Mouse (Mus musculus) bone marrow, adult 2 months (tissue): ENCODE data around the gene Slc25a11. TPM values are rescaled to one million over a fixed set of nuclear protein-coding genes. Genes with fewer than 3 reads are reported as not detected.

Source experiments
- H3K27ac ChIP-seq: fragments of 200-500 bp; 2 replicates; pipeline ENCODE4 v1.5.1; 2012; ENCODE audit warnings: low read depth, mild to moderate bottlenecking, control low read depth, inconsistent platforms, low read length; ENCODE audit not compliant: control insufficient read depth, poor library complexity, insufficient read depth
- H3K4me1 ChIP-seq: fragments of 200-500 bp; 2 replicates; pipeline ENCODE4 v1.6.1; 2011; ENCODE audit warnings: low read length; ENCODE audit not compliant: control insufficient read depth, insufficient read depth
- H3K4me3 ChIP-seq: fragments of 200-500 bp; replicated peaks from 2 replicates; pipeline ENCODE3; 2011; ENCODE audit warnings: mild to moderate bottlenecking, low read depth, low read length, control low read depth; ENCODE audit not compliant: control insufficient read depth
- CTCF ChIP-seq: fragments of 200-500 bp; IDR thresholded peaks from 2 replicates; pipeline ENCODE4 v1.5.1; 2011; ENCODE audit warnings: low read length, control low read depth; ENCODE audit not compliant: control insufficient read depth, insufficient read depth
- POLR2A ChIP-seq: fragments of 200-500 bp; IDR thresholded peaks from 2 replicates; pipeline ENCODE4 v1.6.1; 2011; ENCODE audit warnings: low read depth, mild to moderate bottlenecking, control low read depth, low read length, borderline replicate concordance; ENCODE audit not compliant: control insufficient read depth
- WGBS: fragments of 180-500 bp; shearing (Covaris S2); methylation state at CpG from one replicate; pipeline ENCODE4 v1.1.7; 2018; 5-methylcytosine and 5-hydroxymethylcytosine counted together
- polyA plus RNA-seq: library from polyadenylated mRNA; stranded (reverse); fragments of >200 nt; gene quantifications from 2 replicates; pipeline ENCODE4 v1.2.4, GENCODE M21; 2011; ENCODE audit warnings: low replicate concordance; ENCODE audit not compliant: missing spikeins, insufficient read depth, insufficient read length

Gene Slc25a11
- polyA plus RNA-seq, 1 experiment = 49.2 TPM

DNA sequence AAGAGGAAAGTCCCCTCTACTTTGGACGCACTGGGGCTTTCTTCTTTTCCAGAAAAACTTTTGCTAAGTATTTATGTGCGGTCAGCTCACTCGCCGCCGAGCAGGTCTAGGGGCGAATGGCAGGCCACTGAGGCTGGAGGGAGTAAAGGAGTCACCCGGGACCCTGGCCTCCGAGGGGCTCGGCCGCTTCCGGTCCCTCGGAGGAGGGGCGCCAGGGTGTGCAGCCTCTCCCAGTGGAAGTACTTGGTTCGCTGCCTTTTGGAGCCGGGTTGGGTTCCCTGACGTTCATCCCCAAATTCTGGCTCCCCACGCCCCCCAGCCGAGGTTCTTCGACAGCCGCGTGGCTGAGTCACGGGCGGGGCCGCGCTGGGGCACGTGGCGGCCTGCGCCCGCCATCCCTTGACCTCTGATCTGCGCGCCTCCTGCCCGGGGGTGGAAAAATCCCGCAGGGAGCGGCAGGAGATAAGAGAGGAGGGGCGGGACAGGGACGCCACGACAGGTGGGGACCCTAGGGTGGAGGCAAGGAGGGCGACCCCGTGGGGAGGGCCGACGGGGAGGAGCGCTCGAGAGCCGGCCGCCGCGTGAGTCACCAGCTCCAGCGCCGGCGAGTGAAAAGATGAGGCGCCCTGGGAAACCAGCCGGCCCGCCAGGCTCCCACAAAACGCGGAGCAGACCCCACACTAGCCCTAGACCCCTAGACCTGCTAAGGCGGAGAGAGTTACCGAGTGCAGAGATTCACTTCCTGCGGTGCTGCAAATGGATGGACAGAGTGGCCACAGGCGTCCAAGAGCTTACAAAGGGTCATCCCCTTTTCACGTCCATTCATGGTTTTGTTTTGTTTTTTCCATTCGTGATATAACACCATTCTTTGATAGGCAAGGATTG is 8.5 kb upstream of the Slc25a11 start:
- WGBS = 3% methylated on average over 61 of the region's 61 CpGs
- peak overlapping the region; percentile 82 for H3K27ac ChIP-seq
- H3K4me1 ChIP-seq = peaks cover 4% of the 10 kb centered on the region
- TF ChIP-seq POLR2A (peak; percentile 18; the same call in 1 of the 2 replicates), CTCF (no peak)
- H3K4me3 ChIP-seq = peak overlapping the region; percentile 84

DNA sequence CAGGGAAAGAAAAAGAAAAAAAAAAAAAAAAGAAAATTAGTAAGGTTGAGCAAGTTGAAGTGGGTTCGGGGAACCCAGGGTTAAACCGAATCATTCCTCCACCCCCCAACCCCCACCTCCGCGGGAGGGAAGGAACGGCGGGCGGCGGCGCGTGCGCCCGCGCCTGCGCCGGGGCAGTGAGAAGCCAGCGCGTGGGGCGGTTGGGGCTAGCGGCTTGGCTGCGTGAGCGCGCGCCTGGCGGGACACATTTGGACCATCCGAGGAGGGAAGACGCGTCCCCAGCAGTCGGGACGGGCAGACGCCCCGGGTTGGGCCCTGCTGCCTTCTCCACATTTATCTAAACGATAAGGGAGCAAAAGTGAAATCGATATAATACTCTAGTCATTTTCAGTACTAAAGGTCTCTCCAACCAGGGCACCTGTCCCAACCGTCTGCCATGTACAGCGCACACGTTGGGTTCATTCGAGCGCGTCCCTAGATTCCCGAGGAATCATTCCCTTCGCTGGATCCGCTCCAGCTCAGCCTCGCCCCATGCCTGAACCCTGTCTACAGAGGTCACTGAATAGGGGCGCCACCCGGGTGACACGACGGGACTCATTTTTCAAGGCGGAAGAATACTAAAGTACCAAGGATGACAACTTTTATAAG is 7.8 kb upstream of the Slc25a11 start:
- H3K27ac ChIP-seq = peak overlapping the region; percentile 82
- H3K4me1 ChIP-seq = peaks cover 6% of the 10 kb centered on the region
- under 1% methylated on average over 48 of the region's 48 CpGs for WGBS
- peak; percentile 67; the same call in 1 of the 2 replicates for TF ChIP-seq POLR2A
- TF ChIP-seq CTCF = no peak
- H3K4me3 ChIP-seq = peak overlapping the region; percentile 84

DNA sequence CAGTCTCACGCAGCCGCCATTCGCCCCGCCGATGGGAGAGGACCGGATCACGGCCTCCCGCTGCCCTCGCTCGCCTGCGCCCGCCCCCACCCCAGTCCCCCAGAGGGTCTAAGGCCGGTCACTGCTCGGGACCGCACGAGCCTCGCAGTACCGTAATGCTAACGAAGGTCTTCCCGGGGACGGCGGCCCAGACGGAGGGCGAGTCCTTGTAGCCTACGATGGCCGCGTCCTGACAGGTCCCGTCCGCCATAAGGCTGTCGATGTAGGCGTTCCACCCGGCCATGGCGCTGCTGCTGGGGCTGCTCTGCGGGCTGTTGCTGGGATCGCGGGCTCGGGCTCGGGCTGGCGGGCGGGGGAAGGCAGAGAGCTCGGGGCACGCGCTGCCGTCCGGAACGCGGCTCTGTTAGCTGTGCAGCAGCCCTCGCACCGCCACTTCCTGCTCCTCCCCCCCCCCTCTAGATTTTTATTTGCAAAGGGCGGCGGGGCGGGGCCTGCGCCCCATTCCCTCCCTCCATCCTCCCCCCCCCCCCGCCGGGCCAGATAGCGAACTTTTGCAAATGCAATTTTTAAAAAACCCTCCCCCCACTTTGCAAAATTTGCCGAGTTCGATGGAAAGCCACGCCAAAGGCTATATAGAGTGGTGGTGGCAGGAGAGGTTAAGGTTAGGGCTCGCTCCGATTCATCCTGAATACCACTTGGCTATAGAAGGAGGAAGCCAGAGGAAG is 7.1 kb upstream of the Slc25a11 start, which contains the start of gene Pfn1:
Pfn1 (minus strand) TSS at position 447 of the 725 bp plus-strand sequence.
- Histone ChIP-seq H3K27ac (peak within 1 kb of the TSS; percentile 100), H3K4me3 (peak within 1 kb of the TSS; percentile 98), H3K4me1 (peaks cover 7% of the 10 kb centered on the region)
- TF ChIP-seq POLR2A = peak; percentile 96; the same call in 1 of the 2 replicates
- TF ChIP-seq CTCF = no peak
- whole genome bisulfite sequencing = under 1% methylated on average over 60 of the region's 61 CpGs

DNA sequence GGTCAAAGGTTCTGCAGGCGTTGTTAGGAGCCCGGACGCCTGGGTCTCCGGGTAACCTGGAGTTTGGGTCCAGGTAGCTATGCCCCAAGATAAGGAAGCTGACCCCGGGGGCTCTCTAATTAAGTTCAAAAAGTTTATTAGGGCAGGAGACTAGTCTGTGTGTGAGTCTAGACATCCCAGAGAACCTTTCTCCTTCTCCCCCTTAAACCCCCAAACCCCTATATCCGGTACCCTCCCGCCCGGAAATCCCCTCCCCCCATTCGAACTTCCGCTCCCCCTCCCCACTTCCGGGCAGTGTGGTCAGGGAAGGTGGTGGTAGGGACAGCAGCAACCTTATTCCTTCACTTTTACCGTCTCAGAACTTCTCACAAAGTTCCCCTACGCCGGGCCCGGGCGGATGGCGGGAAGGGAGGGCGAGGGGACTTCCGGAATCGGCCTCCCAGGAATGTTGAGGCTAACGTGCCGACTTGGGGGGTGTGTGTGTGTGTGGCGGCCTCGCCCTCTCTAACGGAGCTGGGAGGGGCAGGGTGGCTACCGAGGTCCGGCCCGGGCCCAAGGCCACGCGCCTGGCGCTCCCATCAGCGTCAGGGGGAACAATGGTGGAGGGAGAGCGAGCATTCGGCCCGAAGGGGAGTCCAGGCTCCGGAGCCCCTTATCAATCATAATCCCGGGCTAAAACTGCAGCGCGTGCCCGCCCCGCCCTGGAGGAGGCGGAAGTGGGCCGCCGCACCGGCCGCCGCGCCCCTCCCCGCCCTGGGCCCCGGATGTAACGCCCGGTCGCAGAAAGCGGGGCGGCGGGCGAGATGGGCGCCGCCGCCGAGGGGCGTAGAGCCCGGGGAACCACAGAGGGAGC is 6.3 kb upstream of the Slc25a11 start:
- Histone ChIP-seq H3K27ac (peak overlapping the region; percentile 100), H3K4me1 (peaks cover 10% of the 10 kb centered on the region), H3K4me3 (peak overlapping the region; percentile 98)
- under 1% methylated on average over 63 of the region's 63 CpGs for WGBS
- TF ChIP-seq POLR2A (peak; percentile 37; the same call in 1 of the 2 replicates), CTCF (no peak)

DNA sequence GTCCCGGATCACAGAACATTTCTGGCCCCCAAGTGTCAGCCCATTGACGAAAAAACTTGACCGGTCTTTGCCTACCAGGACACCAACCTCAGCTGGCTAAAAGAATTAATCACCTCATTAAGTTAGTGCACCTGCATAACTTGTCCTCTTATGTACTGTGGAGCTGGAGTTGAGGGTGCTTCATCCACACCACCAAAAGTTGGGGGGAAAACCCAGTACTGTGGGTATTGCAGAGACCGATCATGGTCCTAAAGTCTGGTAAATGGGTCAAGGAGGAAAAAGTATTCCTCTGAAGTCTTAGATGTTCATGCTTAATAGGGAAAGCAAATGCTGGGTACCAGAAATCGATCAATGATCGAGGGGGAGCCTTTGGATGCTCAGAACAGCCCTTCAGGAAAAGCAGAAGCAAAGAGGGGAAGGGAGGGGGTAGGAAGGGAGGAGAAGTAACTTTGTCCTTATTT is 5.6 kb upstream of the Slc25a11 start:
- peak overlapping the region; percentile 100 for H3K27ac ChIP-seq
- H3K4me3 ChIP-seq = peak overlapping the region; percentile 98
- TF ChIP-seq POLR2A (no peak), CTCF (no peak)
- peaks cover 10% of the 10 kb centered on the region for H3K4me1 ChIP-seq
- 8% methylated on average over 6 of the region's 6 CpGs for WGBS

DNA sequence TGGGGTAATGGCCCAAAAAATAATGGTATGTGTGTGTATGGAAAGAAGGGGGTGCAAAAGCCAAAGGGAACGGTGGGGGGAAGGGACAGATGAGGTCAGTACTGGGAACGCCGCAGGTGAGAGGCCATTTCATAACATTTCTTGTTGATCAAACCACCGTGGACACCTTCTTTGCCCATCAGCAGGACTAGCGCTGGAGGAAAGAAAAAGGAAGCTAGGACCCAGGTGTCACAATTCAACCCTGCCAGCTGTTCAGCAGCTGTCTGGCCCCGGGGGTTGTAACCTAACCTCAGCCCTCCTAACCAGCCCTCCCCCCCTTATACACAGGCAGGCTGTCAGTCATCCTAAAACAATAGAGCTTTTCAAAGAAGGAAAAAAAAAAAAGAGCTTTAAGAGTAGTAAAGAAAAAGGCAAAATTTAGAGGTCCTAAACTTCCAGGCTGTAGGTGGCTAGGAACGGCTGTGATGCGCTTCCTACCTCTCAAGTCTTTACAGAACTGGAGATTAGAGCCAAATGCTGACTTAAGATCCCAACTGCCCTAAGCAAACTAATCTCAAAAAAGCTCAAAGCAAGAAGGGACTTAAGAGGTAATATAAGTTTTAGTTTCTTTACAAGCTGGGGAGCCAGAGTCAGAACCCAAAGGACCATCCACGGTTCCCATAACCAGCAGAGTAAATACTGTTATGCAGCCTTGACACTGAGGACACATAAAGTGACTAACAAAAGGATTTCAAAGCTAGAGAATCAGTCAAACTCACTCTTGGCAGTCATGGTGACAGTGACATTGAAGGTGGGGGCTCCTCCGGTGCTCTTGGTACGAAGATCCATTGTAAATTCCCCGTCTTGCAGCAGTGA is 5.0 kb upstream of the Slc25a11 start:
- H3K4me1 ChIP-seq = peaks cover 10% of the 10 kb centered on the region
- peak overlapping the region; percentile 100 for H3K27ac ChIP-seq
- 16% methylated on average over 12 of the region's 12 CpGs for WGBS
- TF ChIP-seq CTCF (no peak), POLR2A (no peak)
- peak overlapping the region; percentile 98 for H3K4me3 ChIP-seq

DNA sequence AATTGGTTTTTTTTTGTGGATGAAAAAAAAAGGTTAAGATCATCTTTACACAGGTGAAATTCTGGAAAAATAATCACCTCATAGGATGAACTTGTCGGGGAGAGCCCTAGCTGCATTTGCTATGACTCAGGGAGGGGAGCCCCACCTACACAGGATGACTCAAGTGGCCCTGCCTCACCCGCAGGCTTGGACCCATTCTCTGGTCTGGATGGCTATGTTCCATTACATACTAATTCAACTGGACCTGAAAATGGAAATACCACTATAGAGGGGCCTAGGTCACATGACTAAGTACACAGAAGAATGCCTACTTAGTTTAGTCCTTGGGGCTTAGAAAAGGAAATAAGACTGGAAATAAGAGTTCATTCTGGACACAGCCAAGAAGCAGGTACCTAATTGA is 4.1 kb upstream of the Slc25a11 start:
- TF ChIP-seq POLR2A (no peak), CTCF (no peak)
- H3K27ac ChIP-seq = peak overlapping the region; percentile 74; the same call in 1 of the 2 replicates
- H3K4me3 ChIP-seq = peak overlapping the region; percentile 26
- WGBS = 16% methylated on average over 2 of the region's 2 CpGs
- H3K4me1 ChIP-seq = peaks cover 8% of the 10 kb centered on the region
